Mouse (Mus musculus) lung, postnatal 0 days (tissue): ENCODE measurements around the gene Psmb6. TPM values are rescaled to one million over a fixed set of nuclear protein-coding genes. Genes with fewer than 3 reads are reported as not detected.

ENCODE experiments used
- ATAC-seq: fragments of 200-750 bp; cut with Nextera tagmentation; 2 replicates; pipeline ENCODE4 v1.8.0; 2017; ENCODE audit warnings: moderate library complexity
- DNase-seq: peaks from one replicate; pipeline ENCODE4 v3.0.0-alpha.2; 2016; ENCODE audit warnings: low spot score
- H3K27ac ChIP-seq: fragments of 300-500 bp; sonication (generic); 2 replicates; pipeline ENCODE4 v1.5.1; 2014; ENCODE audit warnings: antibody characterized with exemption, mild to moderate bottlenecking, low read length, mixed read lengths
- H3K27me3 ChIP-seq: fragments of 300-500 bp; sonication (generic); replicated peaks from 2 replicates; pipeline ENCODE4 v1.6.1; 2014; ENCODE audit warnings: low read length, mixed read lengths; ENCODE audit not compliant: insufficient read depth
- H3K36me3 ChIP-seq: fragments of 300-500 bp; sonication (generic); 2 replicates; pipeline ENCODE4 v1.6.1; 2014; ENCODE audit warnings: low read length, mixed read lengths; ENCODE audit not compliant: insufficient read depth
- H3K4me1 ChIP-seq: fragments of 300-500 bp; sonication (generic); 2 replicates; pipeline ENCODE4 v1.6.1; 2014; ENCODE audit warnings: antibody characterized with exemption, low read depth, low read length, mixed read lengths; ENCODE audit not compliant: insufficient read depth
- H3K4me2 ChIP-seq: fragments of 300-500 bp; sonication (generic); replicated peaks from 2 replicates; pipeline ENCODE4 v1.6.1; 2014; ENCODE audit warnings: low read depth, mild to moderate bottlenecking, low read length, moderate library complexity, mixed read lengths
- H3K4me3 ChIP-seq: fragments of 300-500 bp; sonication (generic); 2 replicates; pipeline ENCODE4 v1.5.1; 2014; ENCODE audit warnings: low read depth, low read length
- H3K9ac ChIP-seq: fragments of 300-500 bp; sonication (generic); replicated peaks from 2 replicates; pipeline ENCODE4 v1.6.1; 2014; ENCODE audit warnings: low read depth, mild to moderate bottlenecking
- H3K9me3 ChIP-seq: fragments of 300-500 bp; sonication (generic); 2 replicates; pipeline ENCODE4 v1.6.1; 2016; ENCODE audit warnings: low read length, mixed read lengths
- CTCF ChIP-seq: IDR thresholded peaks from 2 replicates; pipeline ENCODE4 v1.5.1; 2016; ENCODE audit warnings: antibody characterized with exemption, mild to moderate bottlenecking
- EP300 ChIP-seq: IDR thresholded peaks from 2 replicates; pipeline ENCODE4 v1.6.1; 2016; ENCODE audit warnings: antibody characterized with exemption, mild to moderate bottlenecking, control low read depth
- WGBS: fragments of 180-500 bp; shearing (Covaris S2); extraction: QIAGEN DNeasy Blood & Tissue Kit; methylation state at CpG from one replicate; pipeline ENCODE4 v1.1.7; 2014; 5-methylcytosine and 5-hydroxymethylcytosine counted together
- polyA plus RNA-seq: library from polyadenylated mRNA; unstranded; fragments of >200 nt; fragmentation: Nextera tagmentation; extraction: Ambion mirVana; gene quantifications from 2 replicates; pipeline ENCODE4 v1.2.1, GENCODE M21; 2015

Gene Psmb6
- polyA plus RNA-seq, 1 experiment from 2014 or later, result 505 TPM

GRCm38 (mm10) chr11:70541415-70541814 lies 16.2 kb downstream of the Psmb6 start:
- Histone ChIP-seq H3K9me3 (no peaks in the 10 kb centered on the region), H3K4me2 (no peak overlapping the region), H3K27ac (no peak overlapping the region), H3K9ac (no peak overlapping the region), H3K4me1 (peaks cover 3% of the 10 kb centered on the region; the same call in 1 of the 2 replicates), H3K36me3 (no peaks in the 10 kb centered on the region), H3K4me3 (no peak overlapping the region), H3K27me3 (no peaks in the 10 kb centered on the region)
- DNase-seq (no peak), ATAC-seq (no peak)
- 70% methylated on average over 5 of the region's 5 CpGs for WGBS
- TF ChIP-seq EP300 (no peak), CTCF (no peak)

- no peak for ATAC-seq
- H3K36me3 ChIP-seq, result no peaks in the 10 kb centered on the region
- 61% methylated on average over 7 of the region's 7 CpGs for WGBS
- no peak overlapping the region for H3K4me3 ChIP-seq
- no peaks in the 10 kb centered on the region for H3K27me3 ChIP-seq
- H3K9me3 ChIP-seq, result no peaks in the 10 kb centered on the region
- no peak overlapping the region for H3K27ac ChIP-seq
- TF ChIP-seq CTCF, result no peak
- TF ChIP-seq EP300, result no peak
- peaks cover 3% of the 10 kb centered on the region; the same call in 1 of the 2 replicates for H3K4me1 ChIP-seq
- DNase-seq, result no peak
- no peak overlapping the region for H3K9ac ChIP-seq
- no peak overlapping the region for H3K4me2 ChIP-seq
Observed at GRCm38 (mm10) chr11:70544496-70544895, 19.3 kb downstream of the Psmb6 start.

GRCm38 (mm10) chr11:70551526-70551925 lies 26.4 kb downstream of the Psmb6 start:
- TF ChIP-seq EP300 (no peak), CTCF (no peak)
- ATAC-seq, result no peak
- H3K9ac ChIP-seq, result no peak overlapping the region
- H3K4me2 ChIP-seq, result no peak overlapping the region
- H3K27me3 ChIP-seq, result no peaks in the 10 kb centered on the region
- no peak overlapping the region for H3K4me3 ChIP-seq
- WGBS, result 84% methylated on average over 8 of the region's 8 CpGs
- H3K27ac ChIP-seq, result no peak overlapping the region
- no peaks in the 10 kb centered on the region for H3K9me3 ChIP-seq
- no peaks in the 10 kb centered on the region for H3K4me1 ChIP-seq
- no peak for DNase-seq
- no peaks in the 10 kb centered on the region for H3K36me3 ChIP-seq

GRCm38 (mm10) chr11:70553940-70554339 lies 28.8 kb downstream of the Psmb6 start:
- WGBS, result 18% methylated on average over 6 of the region's 7 CpGs
- TF ChIP-seq CTCF (no peak), EP300 (no peak)
- ATAC-seq (no peak), DNase-seq (no peak)
- Histone ChIP-seq H3K36me3 (0 out of 2 replicates have a peak, but pooled peaks cover 3% of the 10 kb centered on the region), H3K9me3 (no peaks in the 10 kb centered on the region), H3K27ac (no peak overlapping the region), H3K4me3 (no peak overlapping the region), H3K4me2 (no peak overlapping the region), H3K4me1 (no peaks in the 10 kb centered on the region), H3K27me3 (no peaks in the 10 kb centered on the region), H3K9ac (no peak overlapping the region)

GRCm38 (mm10) chr11:70557545-70557944 lies 32.4 kb downstream of the Psmb6 start:
- H3K4me3 ChIP-seq, result no peak overlapping the region
- H3K9ac ChIP-seq, result no peak overlapping the region
- TF ChIP-seq EP300 (no peak), CTCF (no peak)
- no peaks in the 10 kb centered on the region for H3K9me3 ChIP-seq
- no peak overlapping the region for H3K4me2 ChIP-seq
- WGBS, result 91% methylated on average over 9 of the region's 9 CpGs
- H3K27me3 ChIP-seq, result no peaks in the 10 kb centered on the region
- H3K4me1 ChIP-seq, result no peaks in the 10 kb centered on the region
- 0 out of 2 replicates have a peak, but pooled peaks cover 3% of the 10 kb centered on the region for H3K36me3 ChIP-seq
- DNase-seq, result no peak
- no peak overlapping the region for H3K27ac ChIP-seq
- ATAC-seq, result no peak

- Histone ChIP-seq H3K27me3 (no peaks in the 10 kb centered on the region), H3K9ac (0 out of 2 replicates have a peak overlapping the region, but pooled peaks have one; percentile 58), H3K4me1 (peaks cover 7% of the 10 kb centered on the region; the same call in 1 of the 2 replicates), H3K4me3 (peak overlapping the region; percentile 85; the same call in 1 of the 2 replicates), H3K9me3 (no peaks in the 10 kb centered on the region), H3K36me3 (0 out of 2 replicates have a peak, but pooled peaks cover 3% of the 10 kb centered on the region), H3K4me2 (peak overlapping the region; percentile 95), H3K27ac (no peak overlapping the region)
- 3% methylated on average over 2 of the region's 2 CpGs for WGBS
- DNase-seq (peak; percentile 15), ATAC-seq (no peak; the same call in 1 of the 2 replicates)
- TF ChIP-seq CTCF (peak; percentile 27), EP300 (no peak)
Observed at GRCm38 (mm10) chr11:70561937-70562286, 36.7 kb downstream of the Psmb6 start.
